Mouse (Mus musculus): ENCODE measurements around the gene Abcd4. TPM values are rescaled to one million over a fixed set of nuclear protein-coding genes. Genes with fewer than 3 reads are reported as not detected.

Abcd4 gene
- total RNA-seq, 1 experiment: 26.9 TPM

DNA sequence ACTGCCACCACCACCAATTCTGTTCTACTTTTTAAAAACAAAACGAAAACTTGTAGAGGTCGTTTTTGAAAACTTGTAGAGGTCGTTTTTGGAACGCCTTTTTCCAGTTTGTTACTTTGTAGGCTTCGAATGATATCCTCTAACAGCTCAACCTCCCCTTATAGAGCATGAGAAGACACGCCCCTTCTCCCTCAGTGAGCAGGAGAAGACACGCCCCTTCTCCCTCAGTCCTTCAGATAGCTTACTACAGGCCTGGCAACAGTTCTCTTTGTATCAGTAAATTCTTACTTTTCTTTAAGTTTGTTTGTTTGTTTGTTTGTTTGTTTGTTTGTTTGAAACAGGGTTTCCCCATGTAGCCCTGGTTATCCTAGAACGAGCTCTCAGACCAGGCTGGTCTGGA is 62.0 kb downstream of the Abcd4 start:
- H3K36me3 ChIP-seq (ENCODE audit: control insufficient read depth, insufficient read depth, low read length, poor library complexity, severe bottlenecking): no peaks in the 10 kb centered on the region
- H3K9ac ChIP-seq (ENCODE audit: insufficient read depth, low read depth, low read length, poor library complexity, severe bottlenecking): no peak overlapping the region
- no peak overlapping the region for H3K27ac ChIP-seq (ENCODE audit: insufficient read depth, low read depth, low read length, poor library complexity, severe bottlenecking)
- in situ Hi-C loops (cut with MboI; ENCODE audit: low sequenced_read_pairs in 2 of 2, unreplicated experiment in 2 of 2): no loop called here
- no peak for DNase-seq (ENCODE audit: low read depth, low spot score)
- H3K9me3 ChIP-seq (ENCODE audit: control insufficient read depth, insufficient read depth, low read depth, low read length): no peaks in the 10 kb centered on the region
- H3K4me3 ChIP-seq (ENCODE audit: insufficient read depth in 1 of 2, low read depth in 1 of 2, low read length in 2 of 2, poor library complexity in 1 of 2, severe bottlenecking in 1 of 2): no peak overlapping the region
- no peak for TF ChIP-seq HCFC1 (IDR thresholded peaks at IDR 0.05; ENCODE audit: borderline replicate concordance, insufficient read depth, low read length)
- no peak for TF ChIP-seq ZNF384 (IDR thresholded peaks at IDR 0.05; ENCODE audit: low read depth, low read length)
- no peak for TF ChIP-seq MAFK (IDR thresholded peaks at IDR 0.05; ENCODE audit: insufficient read depth, low read depth, low read length)
- peaks cover 6 to 21% of the 10 kb centered on the region in 2 experiments; a peak in 3 of 4 replicates for H3K4me1 ChIP-seq (ENCODE audit: control insufficient read depth in 2 of 2, insufficient read depth in 2 of 2, low read length in 2 of 2, poor library complexity in 1 of 2)

Other genes with a start within 250 kb of the Abcd4 start
- 6.4 and 6.9 TPM in 2 replicates for gene Entpd5, start 208.4 kb downstream of the Abcd4 start, total RNA-seq (2012; rRNA removed)
- gene Bbof1, start 208.3 kb downstream of the Abcd4 start, total RNA-seq (2012; rRNA removed): 0.63 and 1.2 TPM in 2 replicates
- gene Rnf113a2, start 200.2 kb downstream of the Abcd4 start, total RNA-seq (2012; rRNA removed): 15.5 and 20.8 TPM in 2 replicates
- gene Aldh6a1, start 166.4 kb downstream of the Abcd4 start, total RNA-seq (2012; rRNA removed): 11.4 and 11.9 TPM in 2 replicates
- gene Lin52, start 166.0 kb downstream of the Abcd4 start, total RNA-seq (2012; rRNA removed): 10.5 and 13.0 TPM in 2 replicates
- gene Vsx2, start 47.7 kb downstream of the Abcd4 start, total RNA-seq (2012; rRNA removed): 0.05 TPM in 1 of 2 replicates, not detected in the other
- 4.1 and 5.8 TPM in 2 replicates for gene Vrtn, start 23.6 kb upstream of the Abcd4 start, total RNA-seq (2012; rRNA removed)
- gene Syndig1l, start 81.4 kb upstream of the Abcd4 start, total RNA-seq (2012; rRNA removed): 0.09 and 0.16 TPM in 2 replicates
- gene Npc2, start 155.7 kb upstream of the Abcd4 start, total RNA-seq (2012; rRNA removed): 84.5 and 106 TPM in 2 replicates
- 35.4 and 36.5 TPM in 2 replicates for gene Isca2, start 155.8 kb upstream of the Abcd4 start, total RNA-seq (2012; rRNA removed)